Mouse (Mus musculus): ENCODE data around the gene Kcnh2. TPM values are rescaled to one million over a fixed set of nuclear protein-coding genes. Genes with fewer than 3 reads are reported as not detected.

Gene Kcnh2
- polyA plus RNA-seq, 1 experiment: 5.5 TPM

- TF ChIP-seq POLR2A (IDR thresholded peaks at IDR 0.05; ENCODE audit: low read depth, low read length): no peak
- no peak for TF ChIP-seq CTCF (IDR thresholded peaks at IDR 0.05; ENCODE audit: extremely low read depth, insufficient read depth, insufficient read length, insufficient replicate concordance)
- Histone ChIP-seq H3K4me1 (ENCODE audit: control insufficient read depth, insufficient read depth, insufficient read length) (0 out of 2 replicates have a peak, but pooled peaks cover 3% of the 10 kb centered on the region), H3K27me3 (ENCODE audit: control insufficient read depth, insufficient read depth, low read length) (no peaks in the 10 kb centered on the region), H3K36me3 (ENCODE audit: control insufficient read depth, insufficient read depth, low read length) (no peaks in the 10 kb centered on the region), H3K27ac (ENCODE audit: insufficient read depth, low read length) (no peak overlapping the region), H3K4me3 (ENCODE audit: extremely low read depth, insufficient read depth, insufficient read length) (no peak overlapping the region)
- no peak for DNase-seq (ENCODE audit: low read depth in 1 of 2, low spot score in 2 of 2)
- whole genome bisulfite sequencing: 91% methylated on average over 14 of the region's 14 CpGs
Observed at GRCm38 (mm10) chr5:24325251-24325650, 26.2 kb downstream of the Kcnh2 start.

- Histone ChIP-seq H3K4me3 (ENCODE audit: extremely low read depth, insufficient read depth, insufficient read length) (no peak overlapping the region), H3K27ac (ENCODE audit: insufficient read depth, low read length) (no peak overlapping the region), H3K27me3 (ENCODE audit: control insufficient read depth, insufficient read depth, low read length) (no peaks in the 10 kb centered on the region), H3K4me1 (ENCODE audit: control insufficient read depth, insufficient read depth, insufficient read length) (no peaks in the 10 kb centered on the region), H3K36me3 (ENCODE audit: control insufficient read depth, insufficient read depth, low read length) (no peaks in the 10 kb centered on the region)
- DNase-seq (ENCODE audit: low read depth in 1 of 2, low spot score in 2 of 2): no peak
- 90% methylated on average over 22 of the region's 22 CpGs for WGBS
- TF ChIP-seq POLR2A (IDR thresholded peaks at IDR 0.05; ENCODE audit: low read depth, low read length) (no peak), CTCF (IDR thresholded peaks at IDR 0.05; ENCODE audit: extremely low read depth, insufficient read depth, insufficient read length, insufficient replicate concordance) (no peak)
Observed at GRCm38 (mm10) chr5:24321711-24322682, 29.4 kb downstream of the Kcnh2 start.

GRCm38 (mm10) chr5:24320894-24321293, 30.5 kb downstream of the Kcnh2 start:
- 78% methylated on average over 5 of the region's 5 CpGs for WGBS
- TF ChIP-seq CTCF (IDR thresholded peaks at IDR 0.05; ENCODE audit: extremely low read depth, insufficient read depth, insufficient read length, insufficient replicate concordance) (no peak), POLR2A (IDR thresholded peaks at IDR 0.05; ENCODE audit: low read depth, low read length) (no peak)
- Histone ChIP-seq H3K27ac (ENCODE audit: insufficient read depth, low read length) (no peak overlapping the region), H3K27me3 (ENCODE audit: control insufficient read depth, insufficient read depth, low read length) (no peaks in the 10 kb centered on the region), H3K4me3 (ENCODE audit: extremely low read depth, insufficient read depth, insufficient read length) (no peak overlapping the region), H3K36me3 (ENCODE audit: control insufficient read depth, insufficient read depth, low read length) (no peaks in the 10 kb centered on the region), H3K4me1 (ENCODE audit: control insufficient read depth, insufficient read depth, insufficient read length) (no peaks in the 10 kb centered on the region)
- DNase-seq (ENCODE audit: low read depth in 1 of 2, low spot score in 2 of 2): no peak

- no peak overlapping the region for H3K4me3 ChIP-seq (ENCODE audit: extremely low read depth, insufficient read depth, insufficient read length)
- no peaks in the 10 kb centered on the region for H3K36me3 ChIP-seq (ENCODE audit: control insufficient read depth, insufficient read depth, low read length)
- no peak for DNase-seq (ENCODE audit: low read depth in 1 of 2, low spot score in 2 of 2)
- TF ChIP-seq POLR2A (IDR thresholded peaks at IDR 0.05; ENCODE audit: low read depth, low read length) (no peak), CTCF (IDR thresholded peaks at IDR 0.05; ENCODE audit: extremely low read depth, insufficient read depth, insufficient read length, insufficient replicate concordance) (no peak)
- H3K27ac ChIP-seq (ENCODE audit: insufficient read depth, low read length): no peak overlapping the region
- 44% methylated on average over 6 of the region's 6 CpGs for WGBS
- H3K27me3 ChIP-seq (ENCODE audit: control insufficient read depth, insufficient read depth, low read length): no peaks in the 10 kb centered on the region
- no peaks in the 10 kb centered on the region for H3K4me1 ChIP-seq (ENCODE audit: control insufficient read depth, insufficient read depth, insufficient read length)
Observed at GRCm38 (mm10) chr5:24320467-24320813, 31.0 kb downstream of the Kcnh2 start.

GRCm38 (mm10) chr5:24319776-24320466, 31.5 kb downstream of the Kcnh2 start:
- Histone ChIP-seq H3K27ac (ENCODE audit: insufficient read depth, low read length) (no peak overlapping the region), H3K27me3 (ENCODE audit: control insufficient read depth, insufficient read depth, low read length) (no peaks in the 10 kb centered on the region), H3K4me3 (ENCODE audit: extremely low read depth, insufficient read depth, insufficient read length) (no peak overlapping the region), H3K36me3 (ENCODE audit: control insufficient read depth, insufficient read depth, low read length) (no peaks in the 10 kb centered on the region), H3K4me1 (ENCODE audit: control insufficient read depth, insufficient read depth, insufficient read length) (no peaks in the 10 kb centered on the region)
- DNase-seq (ENCODE audit: low read depth in 1 of 2, low spot score in 2 of 2): no peak
- TF ChIP-seq CTCF (IDR thresholded peaks at IDR 0.05; ENCODE audit: extremely low read depth, insufficient read depth, insufficient read length, insufficient replicate concordance) (no peak), POLR2A (IDR thresholded peaks at IDR 0.05; ENCODE audit: low read depth, low read length) (no peak)
- 27% methylated on average over 13 of the region's 13 CpGs for WGBS

- Histone ChIP-seq H3K27me3 (ENCODE audit: control insufficient read depth, insufficient read depth, low read length) (no peaks in the 10 kb centered on the region), H3K36me3 (ENCODE audit: control insufficient read depth, insufficient read depth, low read length) (no peaks in the 10 kb centered on the region), H3K27ac (ENCODE audit: insufficient read depth, low read length) (no peak overlapping the region), H3K4me3 (ENCODE audit: extremely low read depth, insufficient read depth, insufficient read length) (no peak overlapping the region), H3K4me1 (ENCODE audit: control insufficient read depth, insufficient read depth, insufficient read length) (no peaks in the 10 kb centered on the region)
- WGBS: 89% methylated on average over 2 of the region's 2 CpGs
- TF ChIP-seq CTCF (IDR thresholded peaks at IDR 0.05; ENCODE audit: extremely low read depth, insufficient read depth, insufficient read length, insufficient replicate concordance) (no peak), POLR2A (IDR thresholded peaks at IDR 0.05; ENCODE audit: low read depth, low read length) (no peak)
- DNase-seq (ENCODE audit: low read depth in 1 of 2, low spot score in 2 of 2): no peak
Observed at GRCm38 (mm10) chr5:24309223-24309622, 42.2 kb downstream of the Kcnh2 start.

Data from spleen, adult 2 months (tissue).